ENCODE assay signal across 8 mouse cellular contexts in genomic region chr13:43990281-43991101, GRCm38 (mm10).
DNase-seq lines count a peak whose midpoint lies in the region.

No protein-coding gene starts in this region.

- DNase-seq in gastrocnemius, adult 18-20 months (ENCODE audit: low spot score), result peak; percentile 50
- DNase-seq in gastrocnemius, postnatal 25 days, result no peak
- peak; percentile 61 for DNase-seq in embryo, embryonic 10 days (ENCODE audit: low spot score)
- DNase-seq in heart, adult 8-10 months (ENCODE audit: low spot score), result peak; percentile 38
- peak; percentile 55 to 60 for DNase-seq in layer of hippocampus, adult 8-10 months (ENCODE audit: low spot score in 2 of 2)
- peak; percentile 41 for DNase-seq in mesoderm, embryonic 11.5 days (ENCODE audit: low read depth, low spot score)
- DNase-seq in thymus, postnatal 10 days (ENCODE audit: low spot score in 2 of 2), result no peak
- DNase-seq in natural killer cell, adult 2 months (ENCODE audit: low spot score in 2 of 2), result no peak

Comparison
In these comparisons a context has a peak if more than half of its experiments do, and no peak if none do; other contexts are left out.
1. DNase-seq: peak in gastrocnemius, adult 18-20 months (single experiment), embryo, embryonic 10 days (single experiment), heart, adult 8-10 months (single experiment), layer of hippocampus, adult 8-10 months (2 of 2) and mesoderm, embryonic 11.5 days (single experiment); none in gastrocnemius, postnatal 25 days (single experiment), thymus, postnatal 10 days (0 of 2) and natural killer cell, adult 2 months (0 of 2).